Mouse (Mus musculus) testis, adult 2 months (tissue): ENCODE data around the gene Ier2.

ENCODE experiments used
- CTCF ChIP-seq: fragments of 200-500 bp; IDR thresholded peaks from 2 replicates; pipeline ENCODE4 v1.5.1; 2012; ENCODE audit warnings: low read depth, mild to moderate bottlenecking, inconsistent platforms, low read length, moderate library complexity; ENCODE audit not compliant: control insufficient read depth, insufficient read depth, insufficient replicate concordance
- POLR2A ChIP-seq: fragments of 200-500 bp; IDR thresholded peaks from 2 replicates; pipeline ENCODE4 v1.6.1; 2012; ENCODE audit warnings: low read depth, mild to moderate bottlenecking, inconsistent platforms, low read length, moderate library complexity; ENCODE audit not compliant: control insufficient read depth

DNA sequence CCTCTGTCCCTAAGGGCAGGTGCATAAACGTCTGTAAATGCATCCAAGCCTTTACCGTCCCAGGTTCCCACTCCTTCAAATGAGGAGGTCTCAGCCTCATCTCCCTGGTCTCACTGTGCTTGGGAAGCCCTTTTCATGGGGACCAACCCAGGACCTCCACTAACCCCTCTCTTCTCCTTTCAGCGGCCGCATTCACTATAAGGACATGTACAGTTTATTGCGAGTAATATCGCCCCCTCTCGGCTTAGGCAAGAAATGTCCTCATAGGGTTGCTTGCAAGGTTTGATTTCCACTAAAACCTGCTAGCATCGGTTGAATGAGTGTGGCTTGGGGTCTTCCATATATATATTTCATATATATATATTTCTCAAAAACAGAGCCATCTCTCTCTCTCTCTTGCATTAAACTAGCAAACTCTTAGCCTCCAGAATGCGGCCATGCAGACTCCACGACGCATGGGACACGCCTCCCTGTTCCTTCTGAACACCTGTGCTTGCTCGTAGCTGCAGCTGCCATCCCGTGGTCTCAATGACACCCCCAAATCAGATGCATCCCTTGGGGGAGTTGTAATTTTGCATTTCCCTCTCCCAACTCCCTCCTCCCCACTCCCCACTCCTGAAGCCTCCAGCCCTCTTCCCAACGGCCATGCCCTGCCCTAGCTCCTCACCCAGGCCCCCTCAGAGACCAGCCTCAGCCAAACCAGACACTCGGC is 48.0 kb downstream of the Ier2 start:
- TF ChIP-seq POLR2A: no peak
- no peak for TF ChIP-seq CTCF
